Mouse (Mus musculus): ENCODE data around the gene Anapc15-ps.
"Not testable (repeated sequence)": the region's sequence is repeated elsewhere in the genome, so short reads cannot be mapped to it uniquely, and the experiment has no call there.

Gene Anapc15-ps

DNA sequence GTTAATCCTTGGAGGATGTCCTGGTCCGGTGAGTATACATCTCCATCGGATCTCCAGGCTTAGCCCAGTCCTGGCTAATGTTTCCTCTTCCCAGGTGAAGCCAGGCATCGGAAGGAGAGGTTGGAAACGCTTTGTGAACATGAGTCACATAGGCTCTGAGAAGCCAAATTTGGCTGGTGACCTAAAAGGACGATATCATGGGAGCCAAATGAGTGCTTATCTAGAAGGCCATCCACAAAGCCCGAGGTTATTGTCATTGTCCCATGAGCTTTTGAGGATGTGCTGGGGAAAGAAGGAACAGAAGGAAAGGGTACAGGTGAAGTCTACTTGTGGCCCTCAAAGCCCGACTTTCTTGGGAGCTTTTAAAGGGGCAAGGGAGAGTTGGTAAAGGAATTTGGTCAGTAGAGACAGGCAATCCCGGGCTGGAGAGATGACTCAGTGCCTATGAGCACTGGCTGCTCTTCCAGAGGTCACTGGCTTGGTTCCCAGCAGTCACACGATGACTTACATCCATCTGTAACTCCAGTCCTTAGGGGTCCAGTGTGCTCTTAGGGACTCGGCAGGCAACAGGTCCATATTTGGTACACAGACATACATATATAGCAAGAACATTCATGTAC is 42.4 kb downstream of the Anapc15-ps start:
- DNase-seq (ENCODE audit: low spot score) = peak; percentile 72

GRCm38 (mm10) chr10:95630166-95630565 is 43.1 kb downstream of the Anapc15-ps start:
- not testable (repeated sequence) for DNase-seq (ENCODE audit: low spot score)

- no peak for DNase-seq (ENCODE audit: low spot score)
Observed at GRCm38 (mm10) chr10:95628338-95628737, 44.9 kb downstream of the Anapc15-ps start.

- peak; percentile 70 for DNase-seq (ENCODE audit: low spot score)
Observed at GRCm38 (mm10) chr10:95627381-95627780, 45.9 kb downstream of the Anapc15-ps start.

DNA sequence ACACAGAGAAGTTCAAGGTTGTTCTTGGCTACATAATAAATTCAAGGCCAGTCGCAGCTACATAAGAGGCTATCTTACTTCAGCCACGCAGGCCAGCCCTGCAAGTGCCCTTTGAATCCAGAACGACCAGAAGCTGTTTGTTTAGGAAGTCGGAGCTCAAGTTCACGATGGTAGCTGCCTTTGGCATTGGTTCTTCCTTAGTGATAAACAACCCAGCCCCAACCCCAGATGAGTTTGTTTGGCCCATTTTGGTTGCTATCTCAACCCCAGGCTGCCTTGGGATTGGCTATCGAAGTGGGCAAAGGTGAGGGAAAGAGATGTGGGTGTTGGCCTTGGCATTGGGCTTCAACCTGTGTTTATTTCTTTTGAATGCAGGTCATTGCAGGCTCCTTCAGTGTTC is 48.0 kb downstream of the Anapc15-ps start:
- DNase-seq (ENCODE audit: low spot score) = no peak

DNA sequence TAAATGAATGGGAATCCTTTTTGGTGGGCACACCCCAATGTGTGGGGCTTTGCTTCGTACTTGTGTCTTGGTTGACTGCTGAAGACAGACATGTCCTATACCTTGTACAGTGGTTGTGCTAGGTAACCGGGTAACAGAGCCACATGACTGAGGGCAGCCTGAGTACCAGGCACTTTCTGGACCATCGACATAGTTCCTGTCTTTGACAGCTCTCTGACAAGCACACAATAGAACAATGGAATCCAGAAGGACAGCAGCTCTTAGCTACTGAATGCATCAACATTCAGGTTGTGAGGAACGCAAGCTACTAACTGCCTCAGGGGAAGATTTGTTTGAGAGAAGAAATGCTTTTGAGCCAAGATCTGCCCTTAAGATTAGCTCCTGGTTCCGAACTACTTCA is 49.2 kb downstream of the Anapc15-ps start:
- no peak for DNase-seq (ENCODE audit: low spot score)

GRCm38 (mm10) chr10:95623518-95623905 is 49.7 kb downstream of the Anapc15-ps start:
- no peak for DNase-seq (ENCODE audit: low spot score)
